Mouse (Mus musculus) T-helper 1 cell (primary cell): ENCODE measurements at regions not wholly inside any gene's neighbourhood (a gene's known extent, or its start where the extent isn't known, plus 50 kb on each side); places are given as distances from the start of the nearest gene placed in this dataset.
"Not testable (repeated sequence)": the region's sequence is repeated elsewhere in the genome, so short reads cannot be mapped to it uniquely, and the experiment has no call there.

Source experiments
- in situ Hi-C: fragments of 300-600 bp; cut with MboI, MseI; formaldehyde crosslinking; loops from one replicate; pipeline ENCODE4 v1.15.1; 2025; ENCODE audit warnings: high pct_unique_total_duplicates

DNA sequence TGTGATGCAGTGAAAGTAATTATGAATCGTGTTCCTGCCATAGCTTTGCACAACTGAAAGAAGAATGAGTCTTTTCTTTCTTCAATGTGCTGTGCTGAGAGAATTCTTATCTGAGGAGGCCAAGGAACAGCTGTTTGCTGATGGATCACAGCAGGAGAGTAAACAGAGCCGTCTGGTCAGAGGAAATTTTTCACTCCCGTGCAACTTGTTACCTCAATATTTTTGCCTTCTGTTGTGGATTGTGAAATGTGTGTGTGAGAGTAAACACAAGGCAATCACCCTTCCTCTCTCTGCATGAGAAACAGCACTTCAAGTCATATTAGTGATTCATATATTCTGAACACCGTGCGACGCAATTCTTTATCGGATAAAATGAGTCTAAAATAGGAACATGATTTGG lies 171.9 kb downstream of the Epm2a start:
- in situ Hi-C loops: no loop called here

DNA sequence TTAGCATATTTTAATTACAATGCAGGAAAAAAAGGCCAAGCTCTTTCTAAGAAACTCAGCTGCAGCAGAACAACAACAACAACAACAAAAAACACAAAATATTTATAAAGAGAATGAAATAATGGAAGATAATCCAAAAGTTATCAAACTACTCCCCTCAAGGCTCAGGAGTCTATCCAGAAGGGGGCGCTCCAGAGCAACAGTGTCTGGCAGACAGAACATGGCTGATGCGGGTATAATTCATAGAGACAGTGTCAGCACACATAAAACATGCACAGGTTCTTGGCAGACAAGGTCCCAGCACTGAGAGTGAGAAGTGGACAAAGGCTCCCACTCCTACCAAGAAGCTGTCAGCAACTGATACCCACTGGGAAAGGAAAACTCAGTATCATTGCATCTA lies 173.9 kb downstream of the Epm2a start:
- in situ Hi-C loops: no loop called here

DNA sequence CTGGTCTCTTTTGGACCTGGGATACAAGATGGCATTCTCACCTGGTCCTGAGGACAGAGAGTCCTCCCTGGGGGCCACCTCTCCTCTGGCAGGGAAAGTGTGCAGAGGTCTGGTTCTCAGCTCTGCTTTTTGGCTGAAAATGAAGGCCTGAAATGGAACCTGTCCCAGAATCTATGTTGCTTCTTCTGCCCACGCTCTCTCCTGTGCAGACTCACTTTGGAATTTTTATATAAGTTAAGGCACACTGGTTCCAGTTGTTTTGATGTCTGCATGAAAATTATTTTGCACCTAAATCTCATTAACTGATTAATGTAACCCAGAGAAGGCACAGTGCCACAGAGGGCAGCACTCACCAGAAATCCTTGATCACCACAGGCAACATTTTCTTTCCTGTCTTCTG lies 188.1 kb downstream of the Epm2a start:
- in situ Hi-C loops: no loop called here

DNA sequence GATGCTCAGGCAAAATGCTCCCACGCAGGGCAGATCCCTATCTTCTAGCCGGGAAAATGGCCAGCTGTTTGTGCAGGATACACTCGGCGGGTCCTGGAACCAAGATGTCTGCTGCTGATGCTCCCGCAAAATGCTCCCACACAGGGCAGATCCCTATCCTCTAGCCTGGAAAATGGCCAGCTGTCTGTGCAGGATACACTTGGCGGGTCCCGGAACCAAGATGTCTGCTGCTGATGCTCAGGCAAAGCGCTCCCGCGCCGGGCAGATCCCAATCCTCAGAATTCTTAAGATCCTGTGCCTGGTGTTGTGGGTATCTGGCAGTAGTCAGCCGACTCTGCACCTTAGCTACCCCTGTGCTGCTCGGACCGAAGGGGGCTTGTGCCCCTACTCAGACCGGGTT lies 212.2 kb downstream of the Epm2a start:
- in situ Hi-C loops: not testable (repeated sequence)

DNA sequence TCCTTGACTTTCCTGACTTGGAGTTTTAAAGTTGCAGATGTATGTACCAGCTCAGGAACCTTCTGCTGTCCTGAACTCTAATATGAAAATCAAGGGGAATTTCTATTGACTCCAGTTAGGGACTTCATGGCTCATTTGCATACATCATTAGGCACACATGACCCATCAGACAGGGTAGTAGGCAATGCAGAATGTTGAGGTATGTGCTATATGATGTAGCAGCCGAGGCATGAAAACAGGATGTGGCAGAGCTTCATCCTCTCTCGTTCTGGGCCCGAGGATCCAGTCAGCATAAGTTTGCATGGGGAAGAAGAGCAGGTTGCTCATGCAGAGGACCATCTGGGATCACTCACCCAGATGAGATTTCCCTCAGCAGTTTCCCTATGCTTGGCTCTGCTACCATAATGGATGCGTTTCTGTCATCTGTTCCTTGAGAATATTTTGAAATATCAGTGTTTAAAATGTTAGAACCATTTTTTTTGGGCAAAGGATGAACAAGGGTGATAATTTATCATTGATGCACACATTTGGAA lies 227.4 kb downstream of the Epm2a start:
- in situ Hi-C loops: no loop called here

DNA sequence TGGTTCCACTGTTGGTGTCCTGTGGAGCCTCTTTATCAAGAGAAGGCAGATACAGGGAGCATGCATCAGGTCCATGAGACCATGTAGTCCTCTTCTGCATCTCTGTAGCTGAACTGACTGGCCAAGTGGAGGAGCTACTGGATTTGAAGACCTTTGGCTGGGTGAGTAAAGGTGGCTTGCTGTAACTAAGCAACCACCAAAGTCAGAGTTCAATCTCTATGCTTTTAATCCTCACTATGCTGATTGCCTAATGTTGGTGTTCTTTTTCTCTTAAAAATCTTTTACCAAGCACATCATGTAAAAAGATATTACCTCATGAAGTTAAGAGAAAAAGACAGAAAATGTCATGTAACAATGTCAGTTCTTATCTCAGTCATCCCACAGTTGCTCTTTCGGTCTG lies 265.2 kb downstream of the Epm2a start:
- in situ Hi-C loops: no loop called here

DNA sequence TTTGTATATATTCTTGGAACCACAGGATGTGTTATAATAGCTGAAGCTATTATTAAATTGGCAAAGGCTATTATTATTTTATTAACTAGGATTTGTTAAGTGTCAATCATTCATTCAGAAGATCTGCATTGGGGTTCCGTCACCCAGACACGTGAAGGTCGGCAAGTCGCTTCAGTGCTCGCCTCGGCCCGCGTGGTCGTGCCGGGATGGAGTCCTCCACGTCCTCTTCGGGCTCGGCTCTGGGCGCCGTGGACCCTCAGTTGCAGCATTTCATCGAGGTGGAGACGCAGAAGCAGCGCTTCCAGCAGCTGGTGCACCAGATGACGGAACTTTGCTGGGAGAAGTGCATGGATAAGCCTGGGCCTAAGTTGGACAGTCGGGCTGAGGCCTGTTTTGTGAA lies 265.9 kb downstream of the Epm2a start:
- in situ Hi-C loops: not testable (repeated sequence)

DNA sequence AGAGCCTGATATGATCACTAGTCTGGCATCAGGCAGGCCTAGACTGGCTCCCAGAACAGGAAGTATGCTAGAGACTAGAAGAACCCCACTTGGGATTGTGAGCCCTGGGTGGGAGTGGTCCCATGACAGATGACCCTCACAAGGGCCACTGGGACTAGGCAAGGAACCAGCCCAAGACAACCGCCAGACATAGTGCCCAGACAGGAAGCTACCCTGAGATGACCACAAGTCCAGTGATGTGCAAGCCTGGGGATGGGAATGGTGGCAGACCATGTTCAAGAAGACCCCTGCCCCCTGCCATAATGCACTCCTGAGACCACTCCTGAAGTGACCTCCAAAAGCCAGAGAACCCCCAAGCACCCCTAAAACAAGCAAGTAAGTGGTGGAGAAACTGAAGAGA lies 304.9 kb downstream of the Epm2a start:
- in situ Hi-C loops: no loop called here

DNA sequence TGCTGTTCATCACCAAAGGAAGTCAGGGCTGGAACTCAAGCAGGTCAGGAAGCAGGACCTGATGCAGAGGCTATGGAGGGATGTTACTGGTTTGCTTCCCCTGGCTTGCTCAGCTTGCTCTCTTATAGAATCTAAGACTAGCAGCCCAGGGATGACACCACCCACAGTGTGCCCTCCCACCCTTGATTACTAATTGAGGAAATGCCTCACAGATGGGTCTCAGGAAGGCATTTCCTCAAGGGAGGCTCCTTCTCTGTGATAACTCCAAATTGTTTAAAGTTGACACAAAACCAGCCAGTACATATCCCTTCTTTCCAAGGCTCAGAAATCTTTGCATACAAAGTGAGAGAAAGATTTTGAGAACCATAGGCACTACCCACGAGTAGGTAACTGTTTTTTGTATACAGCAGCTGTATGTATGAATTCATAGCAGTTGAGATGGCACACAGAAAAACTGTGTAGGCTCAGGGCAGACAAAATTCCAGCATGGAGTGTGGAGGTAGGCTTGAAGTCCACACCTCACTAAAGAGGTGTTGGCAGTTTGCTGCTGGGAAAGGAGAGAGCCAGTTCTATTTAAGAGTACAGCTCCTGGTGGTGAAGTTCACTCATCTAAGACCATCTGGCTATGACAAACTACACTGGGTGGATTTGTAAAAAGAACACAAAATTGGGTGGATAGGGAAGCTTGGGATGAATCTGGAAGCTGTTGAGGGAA lies 317.0 kb downstream of the Epm2a start:
- in situ Hi-C loops: no loop called here

DNA sequence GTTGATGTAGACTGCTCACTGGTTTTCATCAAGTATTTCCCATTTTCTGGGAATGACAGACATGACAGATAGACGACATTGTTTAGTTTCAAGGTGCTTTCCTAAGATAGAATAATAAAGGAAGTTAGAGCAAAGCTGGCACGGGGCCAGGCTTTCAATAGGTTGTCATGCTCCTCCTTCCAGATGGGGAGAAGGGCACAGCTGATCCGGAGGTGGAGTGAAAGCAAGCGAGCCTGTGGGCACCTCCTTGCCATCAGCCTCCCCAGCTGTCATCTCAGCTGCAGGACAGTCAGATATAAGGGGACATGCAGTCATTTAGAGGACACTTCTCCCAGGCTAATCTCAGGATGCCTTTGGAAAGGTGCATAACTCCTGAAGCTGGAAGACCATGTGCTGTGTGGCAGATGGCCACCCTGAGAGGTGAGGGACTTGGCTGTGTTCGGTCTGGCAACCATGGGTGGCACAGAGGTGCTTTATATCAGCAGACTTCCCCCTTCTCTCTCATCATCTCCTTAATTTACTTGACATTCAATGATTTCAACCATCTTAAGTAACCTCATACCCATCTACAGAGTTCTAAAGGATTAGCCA lies 318.6 kb downstream of the Epm2a start:
- in situ Hi-C loops: no loop called here

DNA sequence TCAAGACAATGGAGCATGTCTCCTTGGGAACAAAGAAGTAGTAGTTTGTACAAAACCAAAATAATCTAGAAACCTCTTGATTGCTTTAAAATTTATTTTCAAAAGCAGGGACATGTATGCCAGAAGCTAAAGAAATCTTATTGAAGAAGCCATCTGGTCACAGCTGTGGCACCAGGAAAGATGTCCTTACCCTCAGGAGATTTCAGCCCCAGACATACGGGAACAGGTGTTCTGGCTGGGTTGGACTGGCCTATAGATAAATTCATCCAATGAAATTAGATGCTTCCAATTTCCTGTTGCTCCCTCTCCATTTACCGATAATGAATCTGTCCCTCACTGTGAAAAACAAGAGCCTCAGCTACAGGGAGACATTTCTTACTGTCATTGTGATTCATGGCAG lies 366.5 kb downstream of the Epm2a start:
- in situ Hi-C loops: no loop called here

DNA sequence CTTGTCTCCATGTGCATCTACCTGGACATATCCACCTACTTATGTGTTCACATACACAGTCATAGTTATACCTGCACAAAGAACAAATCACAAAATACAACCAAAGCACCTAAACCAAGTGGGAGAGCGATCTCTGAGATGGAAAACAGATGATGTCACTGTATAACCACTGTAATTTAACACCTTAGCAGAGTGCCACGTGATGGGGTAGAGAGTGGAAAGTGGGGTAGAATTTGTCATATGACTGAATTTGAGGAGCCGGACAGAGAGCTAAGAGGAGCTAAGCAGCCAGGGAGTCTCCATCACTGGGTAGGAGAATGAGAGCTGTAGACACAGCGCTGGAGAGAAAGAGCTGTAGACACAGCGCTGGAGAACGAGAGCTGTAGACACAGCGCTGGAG lies 381.6 kb downstream of the Epm2a start:
- in situ Hi-C loops: no loop called here

DNA sequence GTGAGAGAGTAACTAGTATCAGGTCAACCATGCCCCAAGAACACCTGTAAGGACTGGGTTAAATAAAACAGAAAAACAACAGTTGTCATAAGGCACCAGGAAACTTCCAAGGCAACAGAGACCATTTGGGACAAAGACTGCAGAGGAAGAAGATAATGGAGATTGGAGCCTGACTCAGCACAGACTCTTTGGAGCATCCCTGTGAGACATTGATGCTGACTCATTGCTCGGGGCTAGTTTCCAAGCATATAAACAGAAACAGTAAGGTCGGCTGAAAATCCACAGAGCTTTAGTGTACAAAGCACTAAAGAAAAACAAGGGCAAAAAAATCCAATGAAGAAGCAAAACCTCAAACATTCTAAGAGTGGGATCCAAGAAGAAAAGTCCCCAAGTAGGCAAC lies 386.3 kb downstream of the Epm2a start:
- in situ Hi-C loops: no loop called here

DNA sequence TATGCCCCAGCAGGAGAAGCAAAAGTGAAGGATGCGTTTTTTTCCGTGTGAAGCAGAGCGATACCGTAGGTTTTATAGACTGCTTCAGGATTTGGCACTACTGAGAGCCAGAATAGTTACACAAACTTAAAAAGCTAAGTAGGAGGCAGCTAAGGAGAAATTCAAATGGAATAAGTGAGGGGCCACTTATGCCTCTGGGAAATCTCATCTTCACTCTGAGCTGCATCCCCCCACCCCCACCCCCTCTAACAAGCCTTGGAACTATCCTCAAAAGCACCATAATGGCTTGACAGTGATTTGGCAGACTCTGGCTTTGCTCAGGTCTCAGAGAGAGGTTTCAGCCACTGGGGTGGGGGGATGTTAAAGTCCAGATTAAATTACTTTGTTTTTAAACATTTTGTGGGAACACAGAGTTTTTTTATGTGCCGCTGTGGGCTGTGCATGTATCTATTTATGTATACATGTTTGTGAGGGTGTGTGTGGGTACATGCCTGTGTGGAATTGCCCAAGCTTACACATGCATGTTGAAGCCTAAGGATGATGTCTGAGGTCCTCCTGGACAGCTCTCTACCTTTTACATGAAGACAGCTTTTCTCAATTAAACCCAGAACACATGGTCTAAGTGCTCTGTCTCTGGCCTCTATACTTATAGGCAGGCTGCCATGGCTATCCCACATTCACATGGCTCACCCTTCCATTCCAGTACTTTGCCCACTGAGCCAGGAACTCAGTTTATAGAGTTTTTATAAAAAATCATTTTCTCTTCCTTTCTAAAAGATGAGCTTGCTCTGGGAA lies 396.6 kb downstream of the Epm2a start:
- in situ Hi-C loops: no loop called here

DNA sequence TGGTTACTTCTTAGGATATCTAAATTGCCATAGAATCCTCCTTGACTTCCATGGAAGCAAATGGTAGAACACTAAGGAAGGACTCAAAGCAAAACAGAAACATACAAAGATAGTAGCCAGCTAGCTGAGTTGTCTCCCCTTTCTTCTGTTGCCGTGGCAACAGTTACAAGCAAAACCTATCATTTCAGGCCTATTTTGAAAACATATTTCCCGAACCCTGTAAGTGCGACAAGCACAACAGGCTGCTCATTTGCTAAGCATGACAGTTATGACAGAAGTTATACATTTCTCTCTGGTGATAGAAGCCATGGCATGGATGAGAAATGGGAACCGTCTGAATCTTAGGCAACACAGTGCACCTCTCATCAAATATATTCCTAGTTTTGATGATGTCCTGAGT lies 402.4 kb downstream of the Epm2a start:
- in situ Hi-C loops: no loop called here

DNA sequence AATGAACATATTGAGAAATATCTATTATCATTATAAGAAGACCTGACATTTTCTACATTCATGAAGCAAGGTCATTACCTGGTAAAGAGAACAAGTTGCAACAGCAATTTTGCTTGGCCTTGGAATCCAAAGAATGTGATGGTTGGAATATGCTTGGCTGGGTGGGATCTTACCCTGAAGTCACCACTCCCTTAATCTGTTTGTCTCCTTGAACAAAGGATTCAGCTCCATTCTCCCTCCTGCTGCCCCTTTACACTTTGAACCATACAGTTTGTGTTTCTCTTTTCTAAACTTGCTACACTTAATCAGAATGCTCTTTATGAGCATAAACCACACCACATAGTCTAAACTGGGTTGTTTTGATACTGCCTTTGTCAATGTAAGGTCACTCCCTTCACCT lies 403.8 kb downstream of the Epm2a start:
- in situ Hi-C loops: no loop called here

DNA sequence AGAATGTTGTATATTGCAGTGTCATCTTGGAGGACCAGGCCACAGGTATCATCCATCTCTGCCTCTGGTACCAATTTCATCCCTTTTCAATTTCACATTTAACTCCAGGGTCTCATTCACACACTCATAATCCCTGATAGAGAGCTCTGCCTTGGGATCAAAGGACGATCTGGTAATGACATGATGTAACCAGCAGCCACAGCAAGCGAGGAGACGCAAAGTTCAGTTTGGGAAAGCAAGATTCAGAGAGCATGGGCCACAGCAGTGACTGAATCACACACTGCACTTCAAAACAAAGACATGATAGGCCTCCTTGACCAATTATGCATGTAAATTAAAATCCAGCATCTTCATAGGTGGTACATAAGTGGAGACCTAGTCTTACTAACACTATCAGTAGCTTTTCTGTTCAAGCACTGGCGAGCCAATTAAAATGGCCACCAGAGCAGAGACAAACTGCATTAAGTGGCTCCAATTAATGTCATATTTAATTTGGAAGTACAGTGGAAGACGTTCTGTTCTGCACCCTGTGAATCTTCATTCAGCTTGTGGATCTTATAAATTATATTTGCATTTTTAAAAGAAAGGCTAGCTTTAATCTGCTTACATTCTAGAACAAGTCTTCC lies 412.0 kb downstream of the Epm2a start:
- in situ Hi-C loops: no loop called here

DNA sequence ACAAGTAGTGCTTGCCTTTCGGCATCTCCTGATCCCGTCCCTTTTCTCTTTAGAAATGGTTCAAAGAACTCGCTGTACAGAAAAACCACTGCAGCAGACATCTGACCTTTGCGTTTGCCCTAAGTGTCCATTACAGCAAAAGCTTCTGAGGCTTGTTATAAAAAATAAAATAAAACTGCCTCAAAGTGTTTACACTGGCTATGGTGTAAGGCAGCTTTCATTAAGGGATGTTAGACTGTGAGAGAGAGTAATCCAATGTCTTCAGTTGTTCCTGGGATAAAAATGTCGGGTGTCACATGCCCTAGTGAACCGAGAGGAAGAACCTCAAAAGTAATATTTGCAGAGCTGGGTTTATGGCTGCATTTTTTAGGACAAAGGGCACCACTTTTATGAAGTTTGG lies 434.7 kb downstream of the Epm2a start:
- in situ Hi-C loops: no loop called here

DNA sequence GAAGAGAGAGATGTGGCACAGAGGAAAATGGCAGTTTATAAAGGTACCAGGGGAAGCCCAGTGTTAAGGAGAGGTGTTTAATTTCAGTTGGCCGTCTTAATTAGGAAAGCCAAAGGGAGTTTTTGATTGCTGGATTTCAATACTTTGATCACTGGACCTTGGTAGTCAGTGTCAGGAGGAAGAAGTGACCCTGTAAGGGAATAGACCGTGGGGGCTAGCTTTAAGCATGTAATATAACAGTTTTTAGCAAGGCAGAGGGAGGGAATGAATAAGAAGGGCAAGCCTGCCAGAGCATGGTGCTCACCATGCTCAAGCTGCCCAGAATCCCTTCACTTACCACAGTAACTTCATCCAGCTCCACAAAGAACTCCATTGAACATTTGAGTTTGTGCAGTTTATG lies 437.1 kb downstream of the Epm2a start:
- in situ Hi-C loops: no loop called here

DNA sequence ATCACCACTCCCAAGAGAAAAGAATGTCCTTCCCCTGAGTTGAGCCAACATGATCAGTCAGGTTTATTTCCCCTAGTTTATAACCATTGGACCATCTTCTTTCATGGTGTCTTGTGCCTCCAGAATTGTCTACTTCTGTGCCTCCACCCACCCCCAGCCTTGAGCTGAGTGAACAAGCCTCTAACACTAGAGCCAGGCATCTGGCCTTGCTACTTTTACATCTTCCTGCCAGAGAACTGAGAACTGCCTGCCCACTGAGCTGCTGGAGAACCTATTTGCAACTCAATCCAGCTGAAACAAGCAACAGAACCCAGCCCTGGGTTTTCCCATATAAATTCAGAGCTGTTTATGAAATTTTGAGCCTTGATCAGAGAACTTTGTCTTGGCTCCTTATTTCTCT lies 444.0 kb downstream of the Epm2a start:
- in situ Hi-C loops: no loop called here

DNA sequence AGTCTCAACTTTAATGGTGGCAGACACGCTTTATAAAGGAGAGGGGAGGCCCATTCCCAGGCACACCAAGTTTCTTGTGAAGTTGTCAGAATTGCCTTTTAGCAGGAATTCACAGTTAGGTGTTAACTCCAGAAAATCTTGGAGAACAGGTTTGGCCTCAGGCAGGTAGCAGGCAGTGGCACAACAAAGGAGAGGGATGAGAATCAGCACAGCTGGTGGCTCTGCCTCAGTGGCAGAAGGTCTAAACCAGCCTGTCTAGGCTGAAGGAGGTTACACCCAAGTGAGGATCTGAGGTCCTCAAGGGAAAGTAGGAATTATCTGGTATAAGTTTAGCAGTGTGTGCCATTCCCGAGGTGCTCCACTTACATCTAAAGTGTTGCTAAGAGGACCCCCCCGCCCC lies 456.3 kb downstream of the Epm2a start:
- in situ Hi-C loops: loop anchor here (10.0 kb wide), 1 partner anchor 1185 kb away; no protein-coding TSS in a partner anchor
